Mouse (Mus musculus) liver, adult 2 months (tissue): ENCODE data around the gene Trpm5. TPM values are rescaled to one million over a fixed set of nuclear protein-coding genes. Genes with fewer than 3 reads are reported as not detected.

ENCODE experiments used
- DNase-seq: peaks from one replicate; pipeline ENCODE4 v3.0.0-alpha.2; 2011; ENCODE audit warnings: low read depth, low spot score; ENCODE audit errors: extremely low read depth
- H3K27ac ChIP-seq: fragments of 200-500 bp; replicated peaks from 2 replicates; pipeline ENCODE4 v1.5.1; 2012; ENCODE audit warnings: low read depth, mild to moderate bottlenecking, control low read depth, inconsistent platforms, low read length; ENCODE audit not compliant: insufficient read depth
- H3K27me3 ChIP-seq: fragments of 200-500 bp; 2 replicates; pipeline ENCODE4 v1.6.1; 2012; ENCODE audit warnings: mild to moderate bottlenecking, moderate library complexity, low read length, inconsistent platforms; ENCODE audit not compliant: control insufficient read depth, insufficient read depth
- H3K36me3 ChIP-seq: fragments of 200-500 bp; 2 replicates; pipeline ENCODE4 v1.6.1; 2012; ENCODE audit warnings: low read length, inconsistent platforms; ENCODE audit not compliant: control insufficient read depth, insufficient read depth
- H3K4me1 ChIP-seq: fragments of 200-500 bp; 2 replicates; pipeline ENCODE4 v1.6.1; 2011; ENCODE audit warnings: low read length; ENCODE audit not compliant: control insufficient read depth, insufficient read depth
- H3K4me3 ChIP-seq: fragments of 200-500 bp; 2 replicates; pipeline ENCODE4 v1.5.1; 2011; ENCODE audit warnings: low read depth, mild to moderate bottlenecking, control low read depth, low read length, moderate library complexity; ENCODE audit not compliant: insufficient read depth
- H3K79me2 ChIP-seq: fragments of 200-500 bp; 2 replicates; pipeline ENCODE4 v1.6.1; 2012; ENCODE audit warnings: inconsistent platforms, mild to moderate bottlenecking, low read length, moderate library complexity; ENCODE audit not compliant: control insufficient read depth, insufficient read depth
- H3K9ac ChIP-seq: fragments of 200-500 bp; 2 replicates; pipeline ENCODE4 v1.6.1; 2012; ENCODE audit warnings: low read depth, mild to moderate bottlenecking, control low read depth, inconsistent platforms, low read length
- CTCF ChIP-seq: fragments of 200-500 bp; IDR thresholded peaks from 2 replicates; pipeline ENCODE4 v1.5.1; 2011; ENCODE audit warnings: low read depth, low read length, control low read depth
- POLR2A ChIP-seq: fragments of 200-500 bp; IDR thresholded peaks from 2 replicates; pipeline ENCODE4 v1.6.1; 2011; ENCODE audit warnings: low read length, control low read depth; ENCODE audit not compliant: insufficient read depth; ENCODE audit errors: extremely low read depth
- WGBS: fragments of 180-500 bp; shearing (Covaris S2); methylation state at CpG from one replicate; pipeline ENCODE4 v1.1.7; 2018; 5-methylcytosine and 5-hydroxymethylcytosine counted together
- polyA plus RNA-seq: library from polyadenylated mRNA; depleted of rRNA; stranded (reverse); fragments of >200 nt; gene quantifications from 2 replicates; pipeline ENCODE4 v1.2.3, GENCODE M21; 2012
- total RNA-seq: library from RNA; depleted of rRNA; stranded (reverse); fragments of >200 nt; gene quantifications from 2 replicates; pipeline ENCODE4 v1.2.3, GENCODE M21; 2014

Gene Trpm5
- total and polyA plus RNA-seq, 2 experiments = under 0.01 to 0.02 TPM

DNA sequence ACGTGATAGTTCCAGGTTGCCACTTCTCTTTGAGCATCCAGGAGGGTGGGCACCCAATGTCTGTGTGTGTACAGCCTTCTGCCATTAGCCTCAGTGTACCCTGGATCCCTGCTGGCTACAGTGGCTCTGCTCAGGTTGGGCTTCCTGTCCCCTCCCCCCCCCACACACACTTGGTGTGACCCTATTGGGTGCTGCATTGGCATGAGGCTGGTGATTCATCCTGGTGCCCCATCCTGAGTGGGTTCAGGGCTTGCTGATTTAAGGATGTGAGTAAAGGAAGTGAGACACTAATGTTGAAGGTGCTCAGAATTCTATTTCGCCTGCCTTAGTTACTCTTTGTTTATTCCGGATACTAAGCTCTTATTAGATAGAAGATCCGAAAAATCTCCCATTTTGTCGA, 38.4 kb upstream of the Trpm5 start:
- no peak overlapping the region for H3K9ac ChIP-seq
- H3K27me3 ChIP-seq = 0 out of 2 replicates have a peak, but pooled peaks cover 2% of the 10 kb centered on the region
- H3K79me2 ChIP-seq = no peaks in the 10 kb centered on the region
- no peak overlapping the region for H3K4me3 ChIP-seq
- DNase-seq = no peak
- H3K36me3 ChIP-seq = no peaks in the 10 kb centered on the region
- 75% methylated on average over 5 of the region's 5 CpGs for WGBS
- no peak for TF ChIP-seq POLR2A
- no peak for TF ChIP-seq CTCF
- no peaks in the 10 kb centered on the region for H3K4me1 ChIP-seq
- H3K27ac ChIP-seq = no peak overlapping the region

DNA sequence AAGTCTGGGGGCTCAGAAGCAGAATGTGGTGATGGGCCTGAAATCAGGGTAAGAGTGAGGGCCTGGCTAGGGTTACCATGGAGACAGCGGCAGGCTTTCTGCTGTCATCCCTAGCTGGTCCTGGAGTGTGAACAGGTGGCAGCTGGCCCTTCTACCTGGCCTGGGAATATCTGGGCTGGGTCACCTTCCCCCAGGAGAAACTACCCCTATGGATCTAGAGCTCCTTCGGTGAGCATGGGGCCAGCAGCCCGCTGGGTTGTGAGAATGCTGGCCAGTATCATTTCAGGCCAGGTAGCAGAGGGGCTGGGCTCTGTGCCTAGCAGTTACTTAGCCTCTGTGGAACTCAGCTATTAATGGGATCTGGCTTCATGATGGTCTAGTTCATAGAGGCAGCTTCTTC, 30.5 kb upstream of the Trpm5 start:
- WGBS = 74% methylated on average over 3 of the region's 3 CpGs
- Histone ChIP-seq H3K9ac (no peak overlapping the region), H3K79me2 (no peaks in the 10 kb centered on the region), H3K4me1 (peaks cover 3% of the 10 kb centered on the region; the same call in 1 of the 2 replicates), H3K27ac (no peak overlapping the region), H3K27me3 (no peaks in the 10 kb centered on the region), H3K4me3 (no peak overlapping the region), H3K36me3 (no peaks in the 10 kb centered on the region)
- no peak for TF ChIP-seq POLR2A
- no peak for TF ChIP-seq CTCF
- no peak for DNase-seq

GRCm38 (mm10) chr7:143123876-143124669, 29.6 kb upstream of the Trpm5 start:
- H3K79me2 ChIP-seq = no peaks in the 10 kb centered on the region
- no peaks in the 10 kb centered on the region for H3K27me3 ChIP-seq
- H3K36me3 ChIP-seq = no peaks in the 10 kb centered on the region
- H3K4me1 ChIP-seq = peaks cover 3% of the 10 kb centered on the region; the same call in 1 of the 2 replicates
- WGBS = 57% methylated on average over 6 of the region's 6 CpGs
- H3K9ac ChIP-seq = no peak overlapping the region
- TF ChIP-seq POLR2A (no peak), CTCF (no peak)
- no peak for DNase-seq
- no peak overlapping the region for H3K4me3 ChIP-seq
- H3K27ac ChIP-seq = no peak overlapping the region

GRCm38 (mm10) chr7:143122191-143122590, 27.7 kb upstream of the Trpm5 start:
- H3K27ac ChIP-seq = no peak overlapping the region
- H3K4me1 ChIP-seq = peaks cover 3% of the 10 kb centered on the region; the same call in 1 of the 2 replicates
- no peaks in the 10 kb centered on the region for H3K27me3 ChIP-seq
- no peak for TF ChIP-seq CTCF
- no peak for TF ChIP-seq POLR2A
- H3K79me2 ChIP-seq = no peaks in the 10 kb centered on the region
- WGBS = 54% methylated on average over 5 of the region's 5 CpGs
- DNase-seq = no peak
- H3K9ac ChIP-seq = no peak overlapping the region
- H3K4me3 ChIP-seq = no peak overlapping the region
- H3K36me3 ChIP-seq = no peaks in the 10 kb centered on the region

GRCm38 (mm10) chr7:143119826-143120225, 25.4 kb upstream of the Trpm5 start:
- no peak for DNase-seq
- Histone ChIP-seq H3K27ac (no peak overlapping the region), H3K79me2 (no peaks in the 10 kb centered on the region), H3K9ac (no peak overlapping the region), H3K4me1 (peaks cover 3% of the 10 kb centered on the region; the same call in 1 of the 2 replicates), H3K36me3 (no peaks in the 10 kb centered on the region), H3K4me3 (no peak overlapping the region), H3K27me3 (no peaks in the 10 kb centered on the region)
- 87% methylated on average over 3 of the region's 3 CpGs for WGBS
- TF ChIP-seq POLR2A (no peak), CTCF (no peak)

DNA sequence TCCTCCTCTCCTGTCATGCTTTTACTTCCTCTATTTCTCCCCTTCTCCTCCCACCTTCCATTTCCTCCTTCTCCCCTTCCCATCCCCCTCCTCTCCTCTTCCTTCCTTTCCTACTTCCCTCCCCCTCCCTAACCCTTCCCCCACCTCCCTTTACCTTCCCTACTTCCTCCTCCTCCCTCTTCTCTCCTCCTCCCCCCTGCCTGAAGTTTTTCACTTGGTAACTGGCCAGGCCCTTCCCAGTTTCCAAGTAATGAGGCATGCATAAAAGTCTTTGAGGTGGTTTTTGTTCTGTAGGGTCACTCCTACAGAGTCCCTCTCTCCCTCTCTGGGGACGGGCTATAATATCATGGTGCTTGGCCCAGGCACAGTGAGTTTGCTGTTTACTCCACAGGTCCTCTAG, 25.0 kb upstream of the Trpm5 start:
- Histone ChIP-seq H3K9ac (no peak overlapping the region), H3K27ac (no peak overlapping the region), H3K4me3 (no peak overlapping the region), H3K4me1 (peaks cover 3% of the 10 kb centered on the region; the same call in 1 of the 2 replicates), H3K27me3 (no peaks in the 10 kb centered on the region), H3K36me3 (no peaks in the 10 kb centered on the region), H3K79me2 (no peaks in the 10 kb centered on the region)
- TF ChIP-seq POLR2A = no peak
- DNase-seq = no peak
- 60% methylated on average over 1 of the region's 1 CpGs for WGBS
